Mouse (Mus musculus) embryonic fibroblast, embryonic 13.5 days (primary cell): ENCODE measurements around the gene Gsg1l.

Experiments
- CTCF ChIP-seq: IDR thresholded peaks from 2 replicates; pipeline ENCODE4 v1.5.1; 2011; ENCODE audit warnings: mild to moderate bottlenecking, control low read depth, low read length, moderate library complexity, borderline replicate concordance; ENCODE audit not compliant: insufficient read depth
- POLR2A ChIP-seq: IDR thresholded peaks from 2 replicates; pipeline ENCODE4 v1.6.1; 2011; ENCODE audit warnings: low read depth, mild to moderate bottlenecking, control low read depth, low read length, moderate library complexity

GRCm38 (mm10) chr7:126088155-126088554, 5.9 kb upstream of the Gsg1l start:
- no peak for TF ChIP-seq CTCF
- TF ChIP-seq POLR2A = no peak
